In the genomic region with DNA sequence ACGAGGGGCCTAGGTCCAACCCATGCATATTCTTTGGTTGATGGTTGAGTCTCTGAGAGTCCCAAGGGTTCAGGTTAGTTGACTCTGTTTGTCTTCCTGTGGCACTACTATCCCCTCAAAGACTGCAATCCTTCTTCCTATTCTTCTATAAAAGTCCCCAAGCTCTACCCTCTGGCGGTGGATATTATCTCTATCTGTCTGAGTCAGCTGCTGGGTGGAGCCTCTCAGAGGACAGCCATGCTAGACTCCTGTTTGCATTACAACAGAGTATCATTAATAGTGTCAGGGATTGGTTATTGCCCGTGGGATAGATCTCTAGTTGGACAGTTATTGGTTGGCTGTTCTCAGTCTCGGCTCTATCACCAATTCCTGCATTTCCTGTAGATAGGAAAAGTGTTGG, we compare ENCODE assay signal across 17 mouse cellular contexts. TPM values are rescaled to one million over a fixed set of nuclear protein-coding genes. Genes with fewer than 3 reads are reported as not detected.
"Had no signal": no experiment of that assay in that cellular context is flagged by ENCODE, and none has a peak within 500 bp of the region (broad histone marks: within the 10 kb centered on the region; RNA-seq: fewer than 3 reads in every experiment).

No protein-coding gene starts in this region.

- H3K4me2 ChIP-seq: intestine, embryonic 15.5 days; limb, embryonic 15.5 days; lung, embryonic 14.5 days; midbrain, embryonic 13.5 days; neural tube, embryonic 15.5 days had no signal

- H3K9ac ChIP-seq: intestine, embryonic 15.5 days; limb, embryonic 15.5 days; lung, embryonic 14.5 days; midbrain, embryonic 13.5 days; neural tube, embryonic 15.5 days had no signal

- H3K9me3 ChIP-seq: intestine, embryonic 15.5 days; limb, embryonic 15.5 days; midbrain, embryonic 13.5 days; neural tube, embryonic 15.5 days had no signal

- H3K4me3 ChIP-seq: intestine, embryonic 15.5 days; limb, embryonic 15.5 days; midbrain, embryonic 13.5 days; neural tube, embryonic 15.5 days had no signal

- DNase-seq: kidney, adult 18-20 months; kidney, postnatal 14 days; layer of hippocampus, postnatal 36 days; lung, embryonic 14.5 days; lung, postnatal 10 days; right cerebral cortex, adult 18-20 months; thymus, postnatal 14 days had no signal

- H3K27me3 ChIP-seq: intestine, embryonic 15.5 days; limb, embryonic 15.5 days; midbrain, embryonic 13.5 days; neural tube, embryonic 15.5 days had no signal

- H3K36me3 ChIP-seq: intestine, embryonic 15.5 days; limb, embryonic 15.5 days; midbrain, embryonic 13.5 days; neural tube, embryonic 15.5 days had no signal

- H3K4me1 ChIP-seq: intestine, embryonic 15.5 days; limb, embryonic 15.5 days; midbrain, embryonic 13.5 days; neural tube, embryonic 15.5 days had no signal

- ATAC-seq: intestine, embryonic 15.5 days; midbrain, embryonic 13.5 days had no signal

- H3K27ac ChIP-seq: intestine, embryonic 15.5 days; limb, embryonic 15.5 days; macrophage; midbrain, embryonic 13.5 days; neural tube, embryonic 15.5 days; stomach, postnatal 0 days had no signal

RNA-seq across cellular contexts. Expression of a gene that starts 14.3 kb away (rescaled TPM):
- total RNA-seq: layer of hippocampus, postnatal 36 days; left cerebral cortex, adult 8-10 months; left cerebral cortex, postnatal 25 days; midbrain, postnatal 0 days had no signal
- polyA plus RNA-seq: lung, embryonic 14.5 days; midbrain, embryonic 13.5 days; midbrain, postnatal 0 days; neural tube, embryonic 11.5 days had no signal
